In the genomic region with DNA sequence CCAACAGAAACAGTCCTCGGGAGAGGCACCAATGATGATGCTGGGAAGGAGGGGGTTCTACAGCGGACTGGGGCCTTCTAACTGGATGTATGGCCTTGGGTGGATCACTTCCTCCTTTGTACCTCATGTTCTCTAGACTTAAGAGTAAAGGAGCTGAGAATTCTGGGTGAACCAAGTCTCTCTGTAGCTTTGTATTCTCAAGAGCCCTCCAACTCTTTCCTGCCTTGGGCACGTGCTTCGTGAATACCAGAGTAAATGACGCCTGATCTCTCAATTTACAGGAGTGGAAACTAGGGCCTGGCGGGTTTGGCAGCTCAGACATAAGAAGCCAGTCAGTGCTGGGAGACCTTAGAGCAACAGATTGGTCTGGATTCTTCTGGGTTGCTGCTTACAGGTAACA, we compare ENCODE assay signal across 8 mouse cellular contexts. TPM values are rescaled to one million over a fixed set of nuclear protein-coding genes. Genes with fewer than 3 reads are reported as not detected.
A peak's percentile ranks its signal among the peaks of the same experiment; 100 is the strongest.
DNase-seq lines count a peak whose midpoint lies in the region; ATAC-seq and TF ChIP-seq lines count a peak whose summit lies in the region.

No protein-coding gene starts in this region.

- H3K9me3 ChIP-seq in heart, embryonic 13.5 days: no peaks in the 10 kb centered on the region
- no peaks in the 10 kb centered on the region for H3K9me3 ChIP-seq in MEL (replicated peaks; ENCODE audit: insufficient read depth, low read length)
- H3K9me3 ChIP-seq in forebrain, embryonic 10.5 days: no peaks in the 10 kb centered on the region
- H3K9me3 ChIP-seq in limb, embryonic 14.5 days (ENCODE audit: control insufficient read depth, low read length): no peaks in the 10 kb centered on the region

- peak overlapping the region; percentile 77 for H3K4me2 ChIP-seq in heart, embryonic 13.5 days
- peak overlapping the region; percentile 78 for H3K4me2 ChIP-seq in limb, embryonic 14.5 days (replicated peaks; ENCODE audit: low read depth, low read length, severe bottlenecking)

- peak overlapping the region; percentile 83 for H3K4me3 ChIP-seq in heart, embryonic 13.5 days
- peak overlapping the region; percentile 73 to 94 for H3K4me3 ChIP-seq in MEL (ENCODE audit: control insufficient read depth in 1 of 2, insufficient read depth in 1 of 2, low read depth in 2 of 2, low read length in 2 of 2)
- H3K4me3 ChIP-seq in forebrain, embryonic 10.5 days: peak overlapping the region; percentile 63
- peak overlapping the region; percentile 64 for H3K4me3 ChIP-seq in limb, embryonic 14.5 days (replicated peaks; ENCODE audit: low read length)
- H3K4me3 ChIP-seq in olfactory bulb, adult 2 months (ENCODE audit: insufficient read depth, low read depth, low read length): peak overlapping the region; percentile 81

- peak; percentile 32 to 80; a peak in 2 of 4 replicates for TF ChIP-seq POLR2A in MEL (IDR thresholded peaks at IDR 0.05; ENCODE audit: control insufficient read depth in 1 of 2, insufficient read depth in 1 of 2, low read depth in 1 of 2, low read length in 2 of 2, poor library complexity in 1 of 2)
- TF ChIP-seq POLR2A in limb, embryonic 14.5 days (IDR thresholded peaks at IDR 0.05; ENCODE audit: borderline replicate concordance, extremely low read depth, insufficient read depth, insufficient read length): no peak
- TF ChIP-seq POLR2A in olfactory bulb, adult 2 months (IDR thresholded peaks at IDR 0.05; ENCODE audit: insufficient read depth, low read depth, low read length): no peak

- DNase-seq in heart, postnatal 25 days (ENCODE audit: low spot score): no peak
- peak; percentile 90 for DNase-seq in MEL (ENCODE audit: low read depth, low spot score)
- peak; percentile 32 for DNase-seq in forebrain, embryonic 10.5 days (ENCODE audit: extremely low spot score, low spot score)
- peak; percentile 9 for DNase-seq in limb, embryonic 14.5 days (ENCODE audit: low spot score)
- no peak for DNase-seq in testis, postnatal 14 days (ENCODE audit: low spot score)
- DNase-seq in layer of hippocampus, adult 8-10 months (ENCODE audit: low spot score in 2 of 2): no peak

- no peak for TF ChIP-seq EP300 in MEL (IDR thresholded peaks at IDR 0.05; ENCODE audit: low read depth in 1 of 2, low read length in 2 of 2)

- no peak for TF ChIP-seq RAD21 in MEL (IDR thresholded peaks at IDR 0.05; ENCODE audit: low read depth, low read length)

- peak overlapping the region; percentile 88 for H3K9ac ChIP-seq in heart, embryonic 13.5 days
- peak overlapping the region; percentile 82 for H3K9ac ChIP-seq in MEL (ENCODE audit: control insufficient read depth, low read depth, low read length, poor library complexity, severe bottlenecking)
- H3K9ac ChIP-seq in limb, embryonic 14.5 days (ENCODE audit: low read depth, low read length, severe bottlenecking): peak overlapping the region; percentile 81

- no peaks in the 10 kb centered on the region for H3K27me3 ChIP-seq in heart, embryonic 13.5 days (replicated peaks)
- no peaks in the 10 kb centered on the region for H3K27me3 ChIP-seq in MEL (ENCODE audit: control insufficient read depth in 1 of 2, insufficient read depth in 2 of 2, low read length in 2 of 2)
- H3K27me3 ChIP-seq in forebrain, embryonic 10.5 days (ENCODE audit: poor library complexity, severe bottlenecking): no peaks in the 10 kb centered on the region
- no peaks in the 10 kb centered on the region for H3K27me3 ChIP-seq in limb, embryonic 14.5 days (ENCODE audit: control insufficient read depth, insufficient read depth, low read length)

- H3K36me3 ChIP-seq in heart, embryonic 13.5 days: peaks cover 40% of the 10 kb centered on the region
- H3K36me3 ChIP-seq in MEL (ENCODE audit: control insufficient read depth in 1 of 2, insufficient read depth in 2 of 2, low read length in 2 of 2): peaks cover 10 to 17% of the 10 kb centered on the region in 2 experiments; a peak in 3 of 4 replicates
- H3K36me3 ChIP-seq in forebrain, embryonic 10.5 days (replicated peaks): peaks cover 58% of the 10 kb centered on the region
- peaks cover 12% of the 10 kb centered on the region for H3K36me3 ChIP-seq in limb, embryonic 14.5 days (ENCODE audit: control insufficient read depth, insufficient read depth, low read length)

- peaks cover 49% of the 10 kb centered on the region for H3K79me2 ChIP-seq in MEL (ENCODE audit: control insufficient read depth, insufficient read depth, low read length, poor library complexity)

- intact Hi-C loops in heart, postnatal 25 days (cut with DNase I): loop anchor here (2.0 kb wide), 1 partner anchor 32 kb away; no protein-coding TSS in a partner anchor

- no peak for ATAC-seq in heart, embryonic 13.5 days (ENCODE audit: extremely low read depth, insufficient number of reproducible peaks, low FRiP score, low TSS enrichment)
- ATAC-seq in limb, embryonic 14.5 days (ENCODE audit: low FRiP score, low read depth): no peak

- WGBS in heart, embryonic 13.5 days: 35% methylated on average over 6 of the region's 6 CpGs
- 39% methylated on average over 6 of the region's 6 CpGs for WGBS in forebrain, embryonic 10.5 days
- WGBS in limb, embryonic 14.5 days: 24% methylated on average over 6 of the region's 6 CpGs
- WGBS in olfactory bulb, adult 2 months: 34% methylated on average over 6 of the region's 6 CpGs

- H3K4me1 ChIP-seq in heart, embryonic 13.5 days: peaks cover 22% of the 10 kb centered on the region
- peaks cover 0 to 7% of the 10 kb centered on the region in 2 experiments; a peak in 2 of 4 replicates for H3K4me1 ChIP-seq in MEL (ENCODE audit: control insufficient read depth in 1 of 2, insufficient read depth in 2 of 2, low read length in 2 of 2)
- H3K4me1 ChIP-seq in forebrain, embryonic 10.5 days: peaks cover 32% of the 10 kb centered on the region
- peaks cover 17% of the 10 kb centered on the region for H3K4me1 ChIP-seq in limb, embryonic 14.5 days (ENCODE audit: control insufficient read depth, insufficient read depth, low read length)
- peaks cover 16% of the 10 kb centered on the region for H3K4me1 ChIP-seq in olfactory bulb, adult 2 months (ENCODE audit: control insufficient read depth, insufficient read depth, low read length)

- no peak for TF ChIP-seq CTCF in MEL (IDR thresholded peaks at IDR 0.05 in 2 of 3, conservative IDR thresholded peaks at IDR 0.05 in 1 of 3; ENCODE audit: control insufficient read depth in 1 of 3, insufficient read depth in 1 of 3, low read depth in 2 of 3, low read length in 3 of 3, poor library complexity in 1 of 3, severe bottlenecking in 1 of 3)
- TF ChIP-seq CTCF in olfactory bulb, adult 2 months (IDR thresholded peaks at IDR 0.05; ENCODE audit: insufficient read depth, low read depth, low read length): no peak

- peak overlapping the region; percentile 86 for H3K27ac ChIP-seq in heart, embryonic 13.5 days (replicated peaks)
- H3K27ac ChIP-seq in MEL (ENCODE audit: control insufficient read depth, low read depth, low read length): peak overlapping the region; percentile 85
- peak overlapping the region; percentile 92 for H3K27ac ChIP-seq in forebrain, embryonic 10.5 days
- peak overlapping the region; percentile 75 for H3K27ac ChIP-seq in limb, embryonic 14.5 days (replicated peaks; ENCODE audit: low read depth, low read length)
- no peak overlapping the region for H3K27ac ChIP-seq in olfactory bulb, adult 2 months (ENCODE audit: insufficient read depth, low read depth, low read length)

RNA-seq across cellular contexts. Expression of a gene that starts 1.0 kb away (rescaled TPM):
- 28.0 and 33.0 TPM in 2 replicates for polyA plus RNA-seq in heart, embryonic 13.5 days (2015; fragmentation: Nextera tagmentation; extraction: Ambion mirVana)
- 10 to 100 TPM; 15.3 to 15.7 TPM for total RNA-seq in heart, postnatal 25 days (2021)
- 43.5 and 54.8 TPM in 2 replicates for total RNA-seq in MEL (2012; rRNA removed)
- 10 to 100 TPM in 1 of 2 experiments, not detected in 1; 38.5 TPM for polyA plus RNA-seq in MEL (2012; ENCODE audit: insufficient read depth in 1 of 2, insufficient read length in 2 of 2, low read depth in 1 of 2, low replicate concordance in 2 of 2, missing spikeins in 1 of 2)
- 40.9 TPM in 2 replicates for polyA plus RNA-seq in forebrain, embryonic 10.5 days (2016; fragmentation: Nextera tagmentation; extraction: Ambion mirVana)
- polyA plus RNA-seq in limb, embryonic 14.5 days (2012; rRNA removed): 8.2 and 9.3 TPM in 2 replicates
- 22.0 and 23.4 TPM in 2 replicates for polyA plus RNA-seq in limb, embryonic 14.5 days (2014; fragmentation: Nextera tagmentation; extraction: Ambion mirVana)
- not detected in 2 replicates for polyA plus RNA-seq in olfactory bulb, adult 2 months (2012; ENCODE audit: insufficient read depth, insufficient read length, low replicate concordance, missing spikeins)
- 10 to 100 TPM; 20.7 to 23.4 (median 22.2) TPM for total RNA-seq in layer of hippocampus, adult 8-10 months (2022)

RNA-seq across cellular contexts. Expression of a gene that starts 1.2 kb away (rescaled TPM):
- 26.7 and 28.1 TPM in 2 replicates for polyA plus RNA-seq in heart, embryonic 13.5 days (2015; fragmentation: Nextera tagmentation; extraction: Ambion mirVana)
- 10 to 100 TPM; 23.5 to 26.0 TPM for total RNA-seq in heart, postnatal 25 days (2021)
- 17.0 and 22.3 TPM in 2 replicates for total RNA-seq in MEL (2012; rRNA removed)
- 10 to 100 TPM in 1 of 2 experiments, not detected in 1; 23.7 TPM for polyA plus RNA-seq in MEL (2012; ENCODE audit: insufficient read depth in 1 of 2, insufficient read length in 2 of 2, low read depth in 1 of 2, low replicate concordance in 2 of 2, missing spikeins in 1 of 2)
- polyA plus RNA-seq in forebrain, embryonic 10.5 days (2016; fragmentation: Nextera tagmentation; extraction: Ambion mirVana): 70.6 and 72.1 TPM in 2 replicates
- 60.3 and 70.0 TPM in 2 replicates for polyA plus RNA-seq in limb, embryonic 14.5 days (2012; rRNA removed)
- 64.8 and 65.7 TPM in 2 replicates for polyA plus RNA-seq in limb, embryonic 14.5 days (2014; fragmentation: Nextera tagmentation; extraction: Ambion mirVana)
- polyA plus RNA-seq in olfactory bulb, adult 2 months (2012; ENCODE audit: insufficient read depth, insufficient read length, low replicate concordance, missing spikeins): not detected in 2 replicates
- total RNA-seq in layer of hippocampus, adult 8-10 months (2022): 10 to 100 TPM; 31.1 to 35.9 (median 34.1) TPM

RNA-seq across cellular contexts. Expression of a gene that starts 43.4 kb away (rescaled TPM):
- polyA plus RNA-seq in heart, embryonic 13.5 days (2015; fragmentation: Nextera tagmentation; extraction: Ambion mirVana): 10.5 and 11.0 TPM in 2 replicates
- total RNA-seq in heart, postnatal 25 days (2021): 10 to 100 TPM in 1 of 2 experiments, 1 to 10 TPM in 1; 8.4 to 10.1 TPM
- total RNA-seq in MEL (2012; rRNA removed): 12.6 and 15.3 TPM in 2 replicates
- polyA plus RNA-seq in MEL (2012; ENCODE audit: insufficient read depth in 1 of 2, insufficient read length in 2 of 2, low read depth in 1 of 2, low replicate concordance in 2 of 2, missing spikeins in 1 of 2): 10 to 100 TPM in 1 of 2 experiments, not detected in 1; 15.5 TPM
- 22.7 and 23.2 TPM in 2 replicates for polyA plus RNA-seq in forebrain, embryonic 10.5 days (2016; fragmentation: Nextera tagmentation; extraction: Ambion mirVana)
- polyA plus RNA-seq in limb, embryonic 14.5 days (2012; rRNA removed): 10.1 and 11.6 TPM in 2 replicates
- 14.2 and 16.7 TPM in 2 replicates for polyA plus RNA-seq in limb, embryonic 14.5 days (2014; fragmentation: Nextera tagmentation; extraction: Ambion mirVana)
- polyA plus RNA-seq in olfactory bulb, adult 2 months (2012; ENCODE audit: insufficient read depth, insufficient read length, low replicate concordance, missing spikeins): not detected in 2 replicates
- total RNA-seq in layer of hippocampus, adult 8-10 months (2022): 10 to 100 TPM; 11.7 to 16.0 (median 13.7) TPM

RNA-seq across cellular contexts. Expression of a gene that starts 43.4 kb away (rescaled TPM):
- polyA plus RNA-seq in heart, embryonic 13.5 days (2015; fragmentation: Nextera tagmentation; extraction: Ambion mirVana): 180 and 207 TPM in 2 replicates
- total RNA-seq in heart, postnatal 25 days (2021): 10 to 100 TPM; 57.9 to 64.0 TPM
- total RNA-seq in MEL (2012; rRNA removed): 235 and 259 TPM in 2 replicates
- 100 to 1,000 TPM in 1 of 2 experiments, not detected in 1; 238 TPM for polyA plus RNA-seq in MEL (2012; ENCODE audit: insufficient read depth in 1 of 2, insufficient read length in 2 of 2, low read depth in 1 of 2, low replicate concordance in 2 of 2, missing spikeins in 1 of 2)
- polyA plus RNA-seq in forebrain, embryonic 10.5 days (2016; fragmentation: Nextera tagmentation; extraction: Ambion mirVana): 433 and 450 TPM in 2 replicates
- polyA plus RNA-seq in limb, embryonic 14.5 days (2012; rRNA removed): 105 and 137 TPM in 2 replicates
- polyA plus RNA-seq in limb, embryonic 14.5 days (2014; fragmentation: Nextera tagmentation; extraction: Ambion mirVana): 229 and 253 TPM in 2 replicates
- polyA plus RNA-seq in olfactory bulb, adult 2 months (2012; ENCODE audit: insufficient read depth, insufficient read length, low replicate concordance, missing spikeins): not detected in 2 replicates
- 10 to 100 TPM; 32.4 to 35.7 (median 32.9) TPM for total RNA-seq in layer of hippocampus, adult 8-10 months (2022)

Comparison
In these comparisons a context has a peak if more than half of its experiments do, and no peak if none do; other contexts are left out.
1. DNase-seq: peak in MEL (single experiment), forebrain, embryonic 10.5 days (single experiment) and limb, embryonic 14.5 days (single experiment); none in heart, postnatal 25 days (single experiment), testis, postnatal 14 days (single experiment) and layer of hippocampus, adult 8-10 months (0 of 2).
2. POLR2A ChIP-seq: peak in MEL (2 of 2); none in limb, embryonic 14.5 days (single experiment) and olfactory bulb, adult 2 months (single experiment).
3. Peak in every context shown above with its lines, with median percentiles within 50 percentile points of each other: H3K4me3 ChIP-seq and H3K9ac ChIP-seq.